Mouse (Mus musculus) thymus, adult 2 months (tissue): Measurements from ENCODE around the gene Efna1.

ENCODE experiments used
- CTCF ChIP-seq: fragments of 200-500 bp; IDR thresholded peaks from 2 replicates; pipeline ENCODE4 v1.5.1; 2012; ENCODE audit warnings: mild to moderate bottlenecking, control low read depth, low read length, moderate library complexity, borderline replicate concordance; ENCODE audit not compliant: control insufficient read depth, poor library complexity, insufficient read depth; ENCODE audit errors: extremely low read depth
- POLR2A ChIP-seq: fragments of 200-500 bp; IDR thresholded peaks from 2 replicates; pipeline ENCODE4 v1.6.1; 2012; ENCODE audit warnings: mild to moderate bottlenecking, low read length, control low read depth, moderate library complexity; ENCODE audit not compliant: control insufficient read depth, poor library complexity, insufficient read depth; ENCODE audit errors: extremely low read depth

- no peak for TF ChIP-seq CTCF
- no peak for TF ChIP-seq POLR2A
Measured at GRCm38 (mm10) chr3:89236516-89236915, 44.4 kb downstream of the Efna1 start.
